Mouse (Mus musculus) erythroblast, adult 5-6 weeks (primary cell): Measurements from ENCODE around the gene Lcp2. TPM values are rescaled to one million over a fixed set of nuclear protein-coding genes. Genes with fewer than 3 reads are reported as not detected.
"Not testable (repeated sequence)": the region's sequence is repeated elsewhere in the genome, so short reads cannot be mapped to it uniquely, and the experiment has no call there.

Experiments
- ATAC-seq: replicated peaks from 2 replicates; pipeline ENCODE4 v1.8.0; 2016; ENCODE audit warnings: moderate number of reproducible peaks, mild to moderate bottlenecking, moderate TSS enrichment, inconsistent platforms; ENCODE audit not compliant: poor library complexity, low FRiP score, severe bottlenecking
- total RNA-seq, 2 experiments: library from RNA; stranded (forward) in 1 of 2; stranded (reverse) in 1 of 2; fragments of 150-400 nt in 1 of 2; fragments of 200-764, 138-1000 nt in 1 of 2; gene quantifications; 2 replicates each; pipeline versions ENCODE4 v1.2.3 to v1.2.4; 2015 to 2017; ENCODE audit warnings: low replicate concordance in 2 of 2

Gene Lcp2
- total RNA-seq, 2 experiments from 2014 or later = 20.1 to 59.8 TPM

GRCm38 (mm10) chr11:34079542-34080464, 33.1 kb downstream of the Lcp2 start:
- ATAC-seq = no peak

- ATAC-seq = no peak
These were observed 37.1 kb downstream of the Lcp2 start for GRCm38 (mm10) chr11:34083795-34084194.

- no peak for ATAC-seq
These were observed 37.9 kb downstream of the Lcp2 start for GRCm38 (mm10) chr11:34084639-34085038.

- no peak for ATAC-seq
These were observed 39.5 kb downstream of the Lcp2 start for GRCm38 (mm10) chr11:34086164-34086751.

GRCm38 (mm10) chr11:34087064-34087463, 40.3 kb downstream of the Lcp2 start:
- no peak for ATAC-seq

GRCm38 (mm10) chr11:34098422-34098821, 51.7 kb downstream of the Lcp2 start, which contains the start of gene 4930469K13Rik:
4930469K13Rik (minus strand) TSS chr11:34098554.
- ATAC-seq = no peak

DNA sequence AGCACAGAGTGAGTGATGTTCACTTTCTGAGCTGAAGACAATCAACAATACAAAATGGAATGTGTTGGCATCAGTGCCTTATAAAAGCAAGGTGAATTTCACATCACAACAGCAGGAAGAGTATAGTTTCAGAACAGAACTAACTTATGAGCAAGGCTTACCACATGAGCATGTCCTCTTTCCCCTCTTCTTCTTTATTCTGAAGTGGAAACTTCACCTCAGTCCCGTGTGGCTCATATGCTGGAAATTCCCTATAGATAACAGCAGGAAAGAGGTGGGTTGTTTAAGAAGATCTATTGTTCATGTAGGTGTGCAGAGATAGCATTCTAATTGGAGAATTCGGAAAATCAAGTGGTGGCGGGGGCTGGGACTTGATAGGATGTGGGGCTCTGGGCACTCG, 55.1 kb downstream of the Lcp2 start:
- ATAC-seq = no peak

DNA sequence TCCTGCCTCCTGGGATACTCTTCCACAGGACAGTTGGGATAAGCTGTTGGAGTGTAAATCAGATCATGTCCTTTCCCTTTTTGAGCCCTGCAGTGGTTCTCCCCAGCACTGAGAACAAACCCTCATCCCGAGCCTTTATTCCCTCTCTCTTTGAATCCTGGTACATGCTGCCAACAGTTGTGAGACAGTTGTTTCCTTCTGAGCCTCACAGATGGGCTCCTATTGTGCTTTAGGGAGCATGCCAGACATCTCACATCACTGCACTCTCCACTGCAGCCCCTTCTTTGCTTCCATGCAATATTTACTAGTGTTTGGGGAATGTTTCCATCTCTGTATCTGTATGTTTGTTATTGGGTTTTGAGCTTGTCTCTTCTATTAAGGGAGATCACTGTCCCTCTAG, 58.2 kb downstream of the Lcp2 start:
- ATAC-seq = no peak

- no peak for ATAC-seq
These were observed 62.5 kb downstream of the Lcp2 start for GRCm38 (mm10) chr11:34109260-34109659.

- ATAC-seq = no peak
These were observed 65.2 kb downstream of the Lcp2 start for GRCm38 (mm10) chr11:34111940-34112339.

DNA sequence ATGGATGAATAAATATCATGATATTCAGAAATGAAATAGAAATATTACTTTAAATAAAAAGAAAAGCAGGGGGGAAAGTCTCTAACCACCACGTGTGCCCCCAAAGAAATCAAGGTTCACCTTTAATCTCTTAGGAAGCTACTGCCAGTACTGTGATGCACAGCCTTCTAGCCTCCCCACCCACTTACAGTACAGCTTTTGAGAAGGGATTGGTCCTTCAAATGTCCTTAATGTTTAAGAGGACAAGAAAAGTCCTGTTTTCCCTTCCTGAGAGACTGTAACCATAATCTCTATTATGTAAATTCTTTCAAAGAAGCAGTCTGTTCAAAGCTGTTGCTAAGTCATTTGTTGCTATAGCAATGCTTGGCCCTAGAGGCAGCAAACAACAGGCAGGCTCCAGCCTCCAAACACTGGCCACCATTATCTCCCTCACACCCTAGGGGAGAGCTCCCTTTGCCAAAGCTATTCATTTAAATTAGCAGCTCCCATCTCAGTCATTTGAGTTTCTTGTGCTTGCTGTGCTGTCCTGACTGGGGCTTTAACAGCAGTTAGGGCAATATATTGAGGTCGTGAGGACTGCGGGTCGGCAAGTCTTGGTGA, 66.2 kb downstream of the Lcp2 start:
- ATAC-seq = no peak

- no peak for ATAC-seq
These were observed 67.0 kb downstream of the Lcp2 start for GRCm38 (mm10) chr11:34113760-34114159.

GRCm38 (mm10) chr11:34116572-34117135, 69.9 kb downstream of the Lcp2 start:
- ATAC-seq = no peak

- no peak for ATAC-seq
These were observed 70.9 kb downstream of the Lcp2 start for GRCm38 (mm10) chr11:34117581-34117980.

GRCm38 (mm10) chr11:34118319-34118718, 71.6 kb downstream of the Lcp2 start:
- no peak for ATAC-seq

DNA sequence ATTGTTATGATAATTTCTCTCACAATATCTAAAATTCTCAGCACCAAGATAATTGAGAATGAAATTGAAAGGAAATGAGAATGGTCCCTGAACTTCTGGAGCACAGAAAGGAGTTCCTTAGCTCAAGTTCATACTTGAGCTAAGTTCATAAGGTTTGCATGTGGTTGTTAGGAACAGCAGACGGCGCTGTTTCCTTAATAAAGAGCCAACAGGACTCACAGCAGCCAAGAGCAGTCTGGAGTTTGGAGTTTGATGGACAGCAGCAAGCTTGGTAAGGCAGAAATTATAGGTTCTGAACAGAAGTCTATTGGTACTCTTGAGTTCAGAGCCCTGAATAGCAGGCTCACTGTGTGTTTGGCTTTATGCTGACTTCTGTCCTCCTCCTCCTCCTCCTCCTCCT, 76.4 kb downstream of the Lcp2 start:
- ATAC-seq = no peak

DNA sequence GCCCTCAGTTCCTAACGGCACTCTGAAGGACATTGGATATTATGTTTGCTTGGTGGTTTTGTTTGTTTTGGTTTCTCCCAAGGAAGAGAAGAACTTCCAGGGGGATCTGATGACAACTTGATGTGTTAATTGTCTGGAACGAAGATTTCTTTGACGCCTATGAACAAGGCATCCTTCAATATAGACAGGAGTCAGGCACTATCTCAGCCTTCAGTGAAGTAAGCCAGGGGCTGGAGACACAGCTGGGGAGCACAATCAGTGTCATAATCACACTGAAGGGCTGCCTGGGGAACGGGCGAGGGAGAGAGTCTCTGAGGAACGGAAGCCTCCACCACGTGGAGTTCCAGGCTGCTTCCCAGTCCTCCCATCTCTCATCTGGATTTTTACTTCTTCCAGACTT, 78.1 kb downstream of the Lcp2 start:
- no peak for ATAC-seq

DNA sequence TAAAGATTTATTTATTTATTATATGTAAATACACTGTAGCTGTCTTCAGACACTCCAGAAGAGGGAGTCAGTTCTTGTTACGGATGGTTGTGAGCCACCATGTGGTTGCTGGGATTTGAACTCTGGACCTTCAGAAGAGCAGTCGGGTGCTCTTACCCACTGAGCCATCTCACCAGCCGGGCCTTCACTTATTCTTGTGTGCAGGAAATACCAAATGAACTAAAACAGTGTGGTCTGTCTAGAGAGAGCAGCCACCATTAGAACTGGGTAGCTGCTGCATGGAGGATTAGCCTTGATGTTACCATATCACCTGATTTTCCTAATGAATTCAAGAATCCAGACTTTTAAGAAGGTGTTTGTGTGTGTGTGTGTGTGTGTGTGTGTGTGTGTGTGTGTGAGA, 79.0 kb downstream of the Lcp2 start:
- ATAC-seq = not testable (repeated sequence)

GRCm38 (mm10) chr11:34128412-34128811, 81.7 kb downstream of the Lcp2 start:
- no peak for ATAC-seq

GRCm38 (mm10) chr11:34139296-34139695, 92.6 kb downstream of the Lcp2 start:
- no peak for ATAC-seq
